Mouse (Mus musculus): ENCODE measurements at regions not wholly inside any gene's neighbourhood (a gene's known extent, or its start where the extent isn't known, plus 50 kb on each side); places are given as distances from the start of the nearest gene placed in this dataset.
A peak's percentile ranks its signal among the peaks of the same experiment; 100 is the strongest.

DNA sequence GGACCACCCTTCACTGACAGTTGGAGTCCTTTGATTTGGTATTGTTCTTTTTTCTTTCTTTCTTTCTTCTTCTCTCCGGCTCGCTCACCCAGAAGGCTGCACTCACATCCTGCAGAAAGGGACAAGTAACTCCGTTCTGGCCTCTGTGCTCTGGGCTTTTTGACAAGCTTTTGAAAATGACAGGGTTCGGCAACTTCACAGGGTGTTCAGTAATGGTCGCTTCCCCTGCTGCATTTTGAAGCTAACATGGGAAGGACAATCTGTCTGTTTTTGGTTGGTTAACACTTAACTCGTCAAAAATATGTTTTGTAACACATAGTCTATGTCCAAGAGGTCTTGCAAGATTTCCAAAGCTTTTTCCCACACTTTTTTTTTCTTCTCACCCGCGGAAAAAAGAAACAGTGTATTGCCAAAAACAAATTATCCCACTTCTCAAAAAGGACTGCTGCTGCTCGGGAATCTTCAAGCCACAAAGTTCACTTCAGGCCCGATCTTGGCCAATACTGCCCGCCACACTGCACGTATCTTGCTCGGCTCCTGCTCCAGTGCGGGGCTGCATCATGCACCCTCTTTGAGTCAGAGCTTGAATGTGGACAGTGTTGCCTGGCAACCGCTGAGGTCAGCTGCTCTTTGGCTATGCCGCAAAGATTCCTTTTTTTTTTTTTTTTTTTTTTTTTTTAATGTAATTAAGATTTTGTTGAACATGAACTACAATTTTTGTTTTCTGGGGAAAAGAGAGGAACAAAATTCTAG is 209.4 kb upstream of the Inhba start:
- peak; percentile 13 to 20 for DNase-seq (ENCODE audit: low spot score in 2 of 2)

DNA sequence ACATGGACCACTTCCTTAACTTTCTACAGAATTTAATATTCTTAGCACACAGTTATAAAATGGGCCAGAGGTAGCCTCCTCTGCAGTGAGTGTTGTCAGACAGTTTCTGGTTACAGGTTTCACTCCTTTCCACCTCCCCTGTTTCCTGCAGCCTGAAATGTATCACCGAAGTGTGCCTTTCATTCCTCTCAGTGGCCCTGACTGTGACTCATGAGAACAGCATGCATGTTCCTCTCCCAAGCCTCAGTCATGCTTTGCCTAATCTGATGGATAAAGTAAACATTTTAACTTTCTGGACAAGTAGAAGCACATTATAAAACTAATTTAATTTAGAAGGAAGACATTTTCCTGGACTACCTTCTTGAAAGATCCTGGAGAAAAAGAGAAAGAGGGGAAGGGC is 207.7 kb upstream of the Inhba start:
- no peak for DNase-seq (ENCODE audit: low spot score in 2 of 2)

DNA sequence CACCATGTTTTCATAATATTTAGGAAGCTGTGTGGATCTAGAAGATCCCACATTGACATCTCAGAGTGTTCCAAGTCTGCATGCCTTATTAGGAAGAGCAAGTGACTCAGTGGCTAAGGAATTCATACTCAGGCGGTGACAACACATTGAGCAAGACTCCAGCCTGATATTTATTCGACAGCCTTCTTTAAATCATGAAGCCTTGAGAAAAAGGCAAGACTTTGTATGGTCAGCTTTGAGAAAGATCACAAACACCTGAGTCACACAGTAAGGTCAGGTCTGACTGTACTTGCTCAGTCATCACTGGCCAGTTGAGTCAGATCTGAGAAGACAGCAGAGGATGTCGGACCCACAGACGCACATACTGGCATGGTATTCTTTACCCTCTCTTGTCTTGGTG is 204.7 kb upstream of the Inhba start:
- DNase-seq (ENCODE audit: low spot score in 2 of 2), result no peak

DNA sequence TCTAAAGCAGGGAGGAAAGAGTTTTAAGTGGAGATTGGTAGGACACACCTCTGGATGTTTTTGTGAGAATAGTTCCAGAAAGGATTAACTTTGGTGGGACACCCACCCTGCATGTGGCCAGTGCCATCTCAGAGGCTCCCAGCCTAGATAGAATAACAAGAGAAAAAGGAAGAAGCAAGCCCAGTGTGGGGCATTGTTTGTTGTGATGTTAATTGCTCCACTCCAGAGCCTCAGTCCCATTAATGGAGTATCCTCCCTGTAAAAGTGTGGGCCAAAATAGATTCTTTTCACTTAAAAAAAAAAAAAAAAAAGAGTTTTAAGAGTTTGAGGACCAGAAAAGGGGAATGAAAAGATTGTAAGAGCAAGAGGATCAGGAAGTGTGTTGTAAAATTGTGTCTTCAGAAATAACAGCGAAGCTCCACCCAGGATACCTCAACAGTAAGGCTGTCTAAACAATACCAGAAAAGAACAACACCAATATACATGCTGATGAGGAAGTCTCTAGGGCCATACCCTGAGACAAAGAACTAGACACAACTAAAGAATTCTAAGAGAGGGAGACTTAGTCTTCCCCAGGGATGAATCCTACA is 189.3 kb upstream of the Inhba start:
- no peak for DNase-seq (ENCODE audit: low spot score in 2 of 2)

DNA sequence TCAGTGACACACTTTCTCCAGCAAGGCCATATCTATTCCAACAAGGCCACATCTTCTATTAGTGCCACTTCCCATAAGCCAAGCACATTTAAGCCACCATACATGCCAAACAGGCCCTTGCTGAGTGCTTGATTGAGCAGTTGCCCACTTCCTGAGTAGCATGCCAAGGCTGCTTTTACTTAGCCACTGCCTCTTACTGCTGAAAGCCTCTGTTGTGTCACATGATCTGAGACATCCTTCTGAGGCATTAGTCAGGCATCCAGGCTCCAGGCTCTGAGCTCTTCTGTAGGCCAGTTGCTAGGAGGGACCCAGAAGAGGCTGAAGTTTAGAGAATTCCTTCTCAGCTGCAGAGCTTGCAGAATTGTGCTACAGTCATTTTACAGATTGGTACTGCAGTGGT is 165.8 kb upstream of the Inhba start:
- DNase-seq (ENCODE audit: low spot score in 2 of 2), result no peak

DNA sequence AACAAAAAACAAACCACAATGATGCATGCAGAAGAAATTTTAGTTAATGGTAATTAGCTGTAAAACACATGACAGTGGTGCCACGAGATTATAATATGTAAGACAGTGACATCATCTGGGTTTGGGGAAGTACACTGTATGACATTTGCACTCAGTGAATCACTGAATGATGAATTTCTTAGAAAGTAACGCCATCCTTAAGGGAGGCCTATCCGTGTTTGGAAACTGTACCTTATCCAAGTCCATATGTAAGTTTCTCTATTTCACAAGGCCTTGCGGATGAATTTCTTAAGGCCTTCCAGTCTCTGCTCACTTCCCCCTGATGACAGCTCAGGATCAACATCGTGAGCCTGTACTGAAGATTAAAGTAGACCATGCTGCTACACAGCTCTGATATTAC is 163.6 kb upstream of the Inhba start:
- DNase-seq (ENCODE audit: low spot score in 2 of 2), result no peak

DNA sequence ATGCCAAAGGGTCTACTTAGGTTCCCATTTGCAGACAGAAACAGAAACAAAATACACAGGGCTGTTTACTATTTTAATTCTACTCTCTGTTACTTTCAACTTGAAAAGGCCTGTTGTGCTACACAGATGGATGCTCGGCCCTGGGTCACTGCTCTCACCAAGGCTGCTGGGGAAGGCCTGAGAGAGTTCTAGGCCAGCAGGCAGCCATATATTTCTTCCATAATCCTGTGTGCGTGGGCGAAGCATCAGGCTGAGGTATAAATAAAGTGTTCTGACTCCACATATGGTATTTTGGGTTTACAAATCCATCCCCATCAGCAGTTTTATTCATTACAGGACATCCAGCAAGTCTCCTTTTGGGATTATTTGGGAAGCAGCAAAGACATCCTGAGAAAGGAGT is 162.5 kb upstream of the Inhba start:
- no peak for DNase-seq (ENCODE audit: low spot score in 2 of 2)

DNA sequence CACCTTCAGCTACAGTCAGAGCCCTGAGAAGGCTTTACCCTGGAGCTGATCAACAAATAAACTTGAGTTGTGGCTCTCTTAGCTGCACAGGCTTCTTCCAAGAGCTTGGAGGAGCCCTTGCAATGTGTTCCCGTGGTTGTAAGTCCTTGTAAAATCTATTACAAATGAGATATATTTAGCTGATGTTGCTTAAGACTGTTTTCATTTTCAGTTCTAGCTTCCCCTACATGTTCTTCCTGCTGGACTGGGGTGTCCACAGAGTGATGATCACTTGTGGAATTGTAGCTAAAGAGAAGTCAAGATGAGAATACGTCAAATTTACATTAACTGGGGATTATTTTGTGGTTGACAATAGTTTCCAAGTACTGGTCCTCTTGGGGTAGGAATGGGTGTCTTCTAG is 161.3 kb upstream of the Inhba start:
- no peak for DNase-seq (ENCODE audit: low spot score in 2 of 2)

DNA sequence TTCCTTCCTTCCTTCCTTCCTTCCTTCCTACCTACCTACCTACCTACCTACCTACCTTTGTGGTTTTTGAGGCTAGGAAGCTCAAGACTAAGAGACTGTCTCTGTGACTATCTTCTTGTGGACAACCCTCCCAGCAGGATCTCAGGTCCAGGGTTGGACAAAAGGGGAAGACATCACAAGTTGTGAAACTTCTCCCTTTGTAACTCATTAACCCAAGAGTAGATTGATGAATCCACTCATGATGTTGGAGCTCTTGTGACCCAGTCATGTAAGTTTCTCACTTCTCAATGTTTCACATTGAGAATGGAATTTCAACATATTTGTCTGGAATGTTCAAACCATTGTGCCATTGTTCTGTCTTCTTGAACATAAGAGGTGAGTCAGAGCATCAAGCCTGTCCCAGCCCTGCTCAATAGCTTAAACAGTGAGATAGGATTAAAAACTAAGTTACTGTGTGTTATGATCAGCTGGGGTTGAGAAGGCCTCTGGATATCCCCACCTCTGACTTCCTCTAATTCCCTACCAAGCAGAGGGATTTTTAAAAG is 158.6 kb upstream of the Inhba start:
- DNase-seq (ENCODE audit: low spot score in 2 of 2), result no peak

DNA sequence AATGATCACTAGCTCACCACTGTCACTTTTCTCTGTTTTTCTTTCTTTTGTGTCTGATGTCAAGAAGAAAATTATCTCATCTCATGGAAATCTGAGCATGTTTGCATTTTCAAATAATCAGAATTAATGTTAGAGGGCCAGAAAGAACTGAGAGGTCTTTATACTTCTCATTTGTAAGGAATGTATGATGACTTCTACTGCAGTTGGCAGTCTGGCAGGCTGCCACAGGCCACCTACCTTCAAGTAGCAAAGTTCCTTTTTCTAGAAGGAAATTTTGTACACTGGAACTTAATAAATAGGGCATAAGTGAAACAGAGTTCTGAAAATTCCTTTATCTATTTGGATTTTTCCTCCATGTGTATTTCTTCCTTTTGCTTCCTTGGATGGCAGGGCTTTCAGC is 148.7 kb upstream of the Inhba start:
- no peak for DNase-seq (ENCODE audit: low spot score in 2 of 2)

DNA sequence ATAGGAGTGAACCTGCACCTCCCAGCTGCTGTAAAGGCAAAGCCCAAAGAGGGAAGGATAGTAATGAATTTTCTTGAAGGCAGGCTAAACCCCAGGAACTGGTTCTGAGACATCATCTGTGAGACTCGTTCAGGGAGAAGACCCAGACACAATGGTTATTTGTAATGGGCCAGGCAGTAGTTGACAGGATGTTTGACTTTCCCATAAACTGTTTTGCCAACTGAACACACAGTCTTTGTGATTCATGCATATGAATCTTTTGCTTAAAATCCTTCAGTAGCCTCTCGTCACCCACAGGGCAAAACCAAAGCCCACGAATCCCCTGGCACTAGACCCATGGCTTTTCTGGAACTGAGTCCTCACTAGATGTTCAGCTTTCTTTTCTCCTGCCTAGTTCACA is 148.3 kb upstream of the Inhba start:
- DNase-seq (ENCODE audit: low spot score in 2 of 2), result no peak

DNA sequence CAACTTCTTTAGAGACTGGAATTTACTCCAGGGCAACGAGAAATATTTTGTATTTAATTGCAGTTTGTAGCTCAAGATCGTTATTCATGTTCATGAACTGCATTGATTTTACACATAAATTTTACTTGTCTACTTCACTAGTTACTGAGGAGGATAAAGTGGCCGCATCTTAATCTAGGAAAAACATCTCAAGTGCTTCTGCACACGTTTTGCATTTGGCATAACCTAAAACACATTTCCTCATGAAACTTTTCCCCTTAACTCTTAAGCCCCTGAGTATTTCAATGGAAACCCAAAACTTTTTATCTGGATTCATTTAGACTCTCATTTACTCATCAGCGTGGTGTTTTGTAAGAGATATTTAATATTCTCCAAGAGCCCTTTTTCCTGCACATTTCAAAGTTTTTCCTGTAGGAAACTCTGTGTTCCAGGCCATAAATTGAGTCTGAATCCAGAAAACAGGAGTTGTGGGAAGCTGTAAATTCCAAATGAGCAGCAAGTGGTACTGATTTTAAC is 144.5 kb upstream of the Inhba start:
- no peak for DNase-seq (ENCODE audit: low spot score in 2 of 2)

DNA sequence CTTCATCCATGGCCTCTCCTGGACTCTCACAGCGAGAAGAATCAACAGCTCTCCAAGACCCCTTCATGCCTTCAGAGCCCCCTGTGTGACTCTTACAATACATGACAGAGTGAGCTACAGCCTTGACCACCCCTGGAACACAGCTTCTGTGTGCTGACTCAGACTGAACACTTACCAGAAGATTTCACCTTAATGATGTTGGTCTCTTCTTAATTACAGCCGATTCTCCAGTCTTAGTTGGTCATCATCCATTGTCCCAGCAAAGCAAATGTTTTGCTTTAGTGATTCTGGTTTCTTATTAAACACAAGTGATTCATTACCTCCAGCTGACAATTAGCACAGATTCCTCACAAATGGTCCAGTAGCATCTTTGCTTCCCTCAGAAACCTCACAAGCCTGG is 134.0 kb upstream of the Inhba start:
- DNase-seq (ENCODE audit: low spot score in 2 of 2), result no peak

DNA sequence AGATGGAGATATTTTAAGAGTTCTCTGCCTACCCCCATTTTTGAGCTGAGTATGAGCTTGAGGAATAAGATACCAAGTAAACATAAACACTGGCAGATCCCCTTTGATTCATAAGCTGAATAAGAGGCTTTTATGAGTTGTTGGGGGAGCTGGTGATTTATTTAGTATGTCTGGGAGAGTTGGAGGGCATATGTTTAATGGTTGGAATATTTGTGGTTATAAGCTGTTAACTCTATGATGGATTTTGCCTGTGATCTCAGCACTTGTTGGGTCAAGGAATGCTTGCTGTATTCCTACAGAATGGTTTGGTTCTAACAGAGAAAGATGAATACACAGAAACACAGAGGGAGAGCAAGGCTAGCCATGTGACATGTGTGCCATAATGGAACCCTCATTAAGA is 132.1 kb upstream of the Inhba start:
- no peak for DNase-seq (ENCODE audit: low spot score in 2 of 2)

DNA sequence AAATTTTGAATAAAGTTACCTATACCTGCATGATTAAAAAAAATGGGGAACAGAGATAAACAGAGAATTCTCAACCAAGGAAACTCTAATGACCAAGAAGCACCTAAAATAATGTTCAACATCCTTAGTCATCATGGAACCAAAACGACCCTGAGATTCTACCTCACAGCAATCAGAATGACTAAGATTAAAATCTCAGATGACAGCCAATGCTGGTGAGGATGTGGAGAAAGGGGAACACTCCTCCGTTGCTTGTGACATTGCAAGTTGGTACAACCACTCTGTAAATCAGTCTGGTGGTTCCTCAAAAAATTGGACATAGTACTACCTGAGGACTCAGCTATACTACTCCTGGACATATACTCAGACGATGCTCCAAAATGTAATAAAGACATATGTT is 120.9 kb upstream of the Inhba start:
- no peak for DNase-seq (ENCODE audit: low spot score in 2 of 2)

DNA sequence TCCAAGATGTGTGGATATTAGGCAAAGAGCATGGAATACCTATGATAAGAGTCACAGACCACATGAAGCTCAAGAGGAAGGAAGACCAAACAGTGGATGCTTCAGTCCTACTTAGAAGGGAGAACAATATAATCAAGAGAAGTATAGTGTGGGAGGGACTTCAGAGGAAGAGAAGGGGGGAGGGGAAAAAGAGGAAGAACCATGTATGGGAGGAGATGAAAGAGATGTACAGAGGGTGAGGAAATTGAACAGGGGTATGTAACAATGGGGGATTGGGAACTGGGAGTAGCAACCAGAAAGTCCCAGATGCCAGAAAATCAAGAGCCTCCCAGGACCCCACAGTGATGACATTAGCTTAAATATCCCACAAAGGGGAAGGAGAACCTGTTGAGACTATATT is 120.2 kb upstream of the Inhba start:
- no peak for DNase-seq (ENCODE audit: low spot score in 2 of 2)

DNA sequence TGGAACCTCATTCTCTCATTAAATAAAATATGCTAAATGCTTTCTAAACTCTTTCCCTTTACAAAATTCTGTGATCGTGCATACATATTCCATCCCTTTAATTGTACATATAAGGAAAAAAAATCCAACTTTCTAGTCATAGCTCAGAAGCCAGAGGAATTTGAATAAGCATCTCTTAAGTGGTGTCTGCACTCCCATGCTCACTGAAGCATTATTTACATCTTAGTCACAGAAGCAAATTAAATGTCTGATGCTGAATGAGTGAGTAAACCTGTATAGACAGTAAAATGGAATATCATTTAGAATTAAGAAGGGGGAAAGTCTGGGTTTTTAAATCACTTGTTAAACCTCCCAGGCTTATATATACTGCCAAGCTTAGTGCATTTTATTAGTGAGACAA is 113.5 kb upstream of the Inhba start:
- DNase-seq (ENCODE audit: low spot score in 2 of 2), result no peak

DNA sequence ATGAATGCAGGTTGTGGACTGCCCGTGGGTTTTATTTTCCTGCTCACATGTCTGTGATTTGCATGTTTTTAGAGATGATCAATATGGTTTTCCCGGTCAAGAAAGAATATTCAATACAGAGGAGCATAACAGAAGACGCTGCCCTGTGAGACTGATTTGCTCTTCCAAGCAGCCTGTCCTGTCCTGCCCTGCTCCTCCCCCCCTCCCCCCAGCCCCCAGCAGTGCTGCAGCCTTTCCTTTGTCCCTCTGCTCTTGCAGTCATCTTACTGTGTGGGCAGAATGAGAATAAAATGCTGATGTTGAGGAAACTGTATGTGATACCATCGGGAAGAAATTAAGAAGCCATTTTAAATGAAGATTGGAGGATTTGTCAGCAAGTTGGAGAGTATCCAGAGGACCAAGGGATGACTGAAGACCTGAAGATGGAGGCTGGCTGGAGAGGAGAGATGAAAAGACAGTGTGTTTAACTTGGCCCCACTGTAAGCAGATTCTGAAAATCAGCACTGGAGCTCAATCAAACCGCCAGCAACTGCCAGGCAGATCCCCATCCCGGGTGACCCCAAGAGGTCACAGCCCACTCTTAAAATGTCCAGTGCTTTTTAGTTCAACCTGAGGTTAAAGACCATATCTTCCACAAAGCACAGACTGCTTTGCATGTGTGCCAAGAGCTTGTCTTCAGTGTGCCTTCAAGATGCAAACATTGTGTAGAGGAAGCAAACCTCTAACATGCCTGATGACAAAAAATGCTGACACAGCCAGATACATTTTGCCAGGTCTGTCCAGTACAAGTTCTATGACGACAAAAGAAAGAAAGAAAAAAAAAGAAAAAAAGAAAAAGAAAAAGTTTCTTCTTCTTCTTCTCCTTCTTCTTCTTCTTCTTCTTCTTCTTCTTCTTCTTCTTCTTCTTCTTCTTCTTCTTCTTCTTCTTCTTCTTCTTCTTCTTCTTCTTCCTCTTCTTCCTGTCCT is 109.7 kb upstream of the Inhba start:
- DNase-seq (ENCODE audit: low spot score in 2 of 2), result no peak

DNA sequence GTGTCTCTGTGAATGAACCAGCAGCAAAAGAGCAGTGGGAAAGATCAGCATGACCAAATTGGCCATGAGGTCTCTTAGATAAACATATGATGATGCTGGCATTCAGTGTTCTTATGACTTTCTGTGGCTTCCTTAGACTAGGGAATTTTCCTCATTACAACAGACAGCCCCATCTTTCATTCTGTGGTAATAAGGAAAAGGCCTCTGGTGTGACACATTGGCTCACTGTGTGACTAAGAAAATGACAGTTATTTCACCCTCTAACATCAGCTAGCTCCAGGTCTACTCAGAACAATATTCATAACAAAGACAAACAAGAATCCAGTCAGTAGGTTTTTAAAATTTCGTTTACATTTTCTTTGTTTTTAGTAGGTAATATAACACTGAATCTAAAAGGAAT is 103.8 kb upstream of the Inhba start:
- DNase-seq (ENCODE audit: low spot score in 2 of 2), result no peak

DNA sequence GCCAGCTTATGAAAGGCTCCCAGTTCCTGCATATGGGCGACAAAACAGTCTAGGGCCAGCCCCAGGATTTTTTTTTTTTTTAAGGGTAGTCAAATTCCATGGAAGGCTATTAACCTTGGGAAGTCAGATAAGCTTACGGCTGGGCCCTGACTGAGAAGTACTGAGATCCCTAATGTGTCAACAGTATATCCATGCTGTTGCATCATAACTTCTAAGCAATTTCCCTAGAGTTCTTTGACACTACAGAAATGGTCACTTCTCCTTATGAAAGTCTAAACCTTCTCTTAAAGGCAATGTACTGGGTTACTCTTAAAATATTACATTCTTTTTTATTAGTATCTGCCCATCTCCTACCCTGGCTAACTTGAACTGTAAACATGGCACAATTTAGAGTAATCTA is 101.1 kb upstream of the Inhba start:
- no peak for DNase-seq (ENCODE audit: low spot score in 2 of 2)

DNA sequence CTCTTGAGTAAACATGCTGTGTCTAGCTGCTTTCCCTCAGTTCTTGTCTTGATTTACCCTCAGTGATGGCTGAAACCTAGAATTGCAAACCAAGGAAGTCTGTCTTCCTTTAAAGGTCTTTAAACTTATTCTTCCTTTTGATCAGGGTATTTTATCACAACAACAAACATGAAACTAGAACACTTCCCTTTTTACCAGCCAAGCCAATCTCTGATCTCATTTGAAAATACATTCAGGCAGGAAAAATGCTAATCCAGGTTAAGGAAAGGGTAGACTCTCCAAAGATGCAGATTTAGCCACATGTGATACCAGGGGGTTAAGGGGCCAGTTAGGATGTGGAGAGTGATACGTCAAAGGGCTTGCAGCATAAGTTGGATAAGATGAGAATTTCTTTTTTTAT is 100.4 kb upstream of the Inhba start:
- no peak for DNase-seq (ENCODE audit: low spot score in 2 of 2)

DNA sequence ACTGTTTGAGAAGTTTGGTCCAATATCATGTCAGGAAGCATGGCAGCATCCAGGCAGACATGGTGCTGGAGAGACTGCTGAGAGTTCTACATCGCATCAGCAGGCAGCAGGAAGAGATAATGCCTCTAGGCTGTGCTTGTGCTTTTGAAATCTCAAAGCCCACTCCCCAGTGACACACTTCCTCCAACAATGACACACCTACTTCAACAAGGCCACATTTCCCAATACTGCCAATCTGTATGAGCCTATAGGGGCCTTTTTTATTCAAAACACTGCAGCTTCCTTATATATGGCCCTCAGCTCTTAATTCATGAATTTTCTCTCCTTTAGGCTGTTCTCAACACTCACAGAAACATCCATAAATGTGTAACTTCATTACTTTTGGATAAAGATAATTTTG is 97.4 kb upstream of the Inhba start:
- DNase-seq (ENCODE audit: low spot score in 2 of 2), result no peak
